Comparison of ENCODE assay signal across 8 mouse cellular contexts in genomic region chr4:133672845-133673647, GRCm38 (mm10). TPM values are rescaled to one million over a fixed set of nuclear protein-coding genes. Genes with fewer than 3 reads are reported as not detected.
DNase-seq lines count a peak whose midpoint lies in the region; TF ChIP-seq lines count a peak whose summit lies in the region.

No protein-coding gene starts in this region.

- 1% methylated on average over 24 of the region's 24 CpGs for WGBS in heart, adult 2 months

- intact Hi-C loops in left cerebral cortex, postnatal 14 days (cut with DNase I): loop anchor here (1.0 kb wide), 1 partner anchor 140 kb away; no protein-coding TSS in a partner anchor
- intact Hi-C loops in left cerebral cortex, postnatal 4 days (cut with DNase I): loop anchor here (5.0 kb wide), 1 partner anchor 139 kb away; no protein-coding TSS in a partner anchor
- intact Hi-C loops in heart, adult 2 months (cut with DNase I): loop anchor here (1.0 kb wide), 3 partner anchors 34 to 140 kb away; no protein-coding TSS in a partner anchor

- no peaks in the 10 kb centered on the region for H3K27me3 ChIP-seq in heart, adult 2 months (ENCODE audit: control insufficient read depth, insufficient read depth, low read length)
- no peaks in the 10 kb centered on the region for H3K27me3 ChIP-seq in splenic B cell, adult 2 months (ENCODE audit: control insufficient read depth, insufficient read depth, low read length, poor library complexity, severe bottlenecking)

- H3K36me3 ChIP-seq in heart, adult 2 months (ENCODE audit: control insufficient read depth, insufficient read depth, low read length): peaks cover 2% of the 10 kb centered on the region; the same call in 1 of the 2 replicates
- peaks cover 3% of the 10 kb centered on the region; the same call in 1 of the 2 replicates for H3K36me3 ChIP-seq in splenic B cell, adult 2 months (ENCODE audit: control insufficient read depth, insufficient read depth, low read length, poor library complexity, severe bottlenecking)

- TF ChIP-seq EP300 in heart, adult 2 months (IDR thresholded peaks at IDR 0.05; ENCODE audit: insufficient read depth, low read depth, low read length): 0 out of 2 replicates have a peak, but pooled peaks have one; percentile 47

- H3K4me3 ChIP-seq in bone marrow macrophage, adult 2 months (ENCODE audit: insufficient read depth, low read length): peak overlapping the region; percentile 62
- peak overlapping the region; percentile 95 for H3K4me3 ChIP-seq in heart, adult 2 months

- H3K9ac ChIP-seq in heart, adult 2 months (ENCODE audit: low read depth, low read length): peak overlapping the region; percentile 85

- H3K79me2 ChIP-seq in heart, adult 2 months (replicated peaks; ENCODE audit: control insufficient read depth, insufficient read depth, low read length): no peaks in the 10 kb centered on the region

- H3K4me1 ChIP-seq in bone marrow macrophage, adult 2 months (ENCODE audit: control insufficient read depth, insufficient read depth, low read length): peaks cover 32% of the 10 kb centered on the region
- H3K4me1 ChIP-seq in heart, adult 2 months (ENCODE audit: control insufficient read depth, insufficient read depth, low read length): peaks cover 10% of the 10 kb centered on the region

- H3K27ac ChIP-seq in bone marrow macrophage, adult 2 months (ENCODE audit: insufficient read depth, low read depth, low read length): peak overlapping the region; percentile 100
- peak overlapping the region; percentile 100 for H3K27ac ChIP-seq in heart, adult 2 months

- TF ChIP-seq POLR2A in bone marrow macrophage, adult 2 months (IDR thresholded peaks at IDR 0.05; ENCODE audit: borderline replicate concordance, low read depth, low read length): no peak
- TF ChIP-seq POLR2A in heart, adult 2 months (IDR thresholded peaks at IDR 0.05; ENCODE audit: insufficient read depth, low read depth, low read length): peak; percentile 67

- no peak for TF ChIP-seq CTCF in bone marrow macrophage, adult 2 months (IDR thresholded peaks at IDR 0.05; ENCODE audit: low read depth, low read length)
- TF ChIP-seq CTCF in heart, adult 2 months (IDR thresholded peaks at IDR 0.05): no peak

- peak; percentile 30 to 51 for DNase-seq in left cerebral cortex, postnatal 14 days (ENCODE audit: low spot score in 2 of 2)
- no peak for DNase-seq in left cerebral cortex, postnatal 4 days
- peak; percentile 62 to 69 for DNase-seq in heart, adult 2 months
- peak; percentile 75 for DNase-seq in kidney, adult 9 months
- DNase-seq in lung, postnatal 14 days: peak; percentile 48
- DNase-seq in splenic B cell, adult 2 months (ENCODE audit: low read depth, low spot score): peak; percentile 74
- no peak for DNase-seq in right cerebral cortex, postnatal 14 days

RNA-seq across cellular contexts. Expression of gene Pigv, which starts 0.6 kb away (rescaled TPM):
- total RNA-seq in left cerebral cortex, postnatal 14 days (2021): 1 to 10 TPM; 6.2 TPM
- total RNA-seq in left cerebral cortex, postnatal 4 days (2021): 10 to 100 TPM; 11.5 to 12.8 TPM
- 15.5 and 16.6 TPM in 2 replicates for polyA plus RNA-seq in bone marrow macrophage, adult 2 months (2012; ENCODE audit: insufficient read depth, insufficient read length, missing spikeins)
- 10 to 100 TPM; 11.7 to 12.1 TPM for total RNA-seq in heart, adult 2 months (2021)
- polyA plus RNA-seq in heart, adult 2 months (2012; rRNA removed): 9.5 and 11.7 TPM in 2 replicates

RNA-seq across cellular contexts. Expression of gene Zdhhc18, which starts 23.1 kb away (rescaled TPM):
- 10 to 100 TPM; 29.3 to 32.9 TPM for total RNA-seq in left cerebral cortex, postnatal 14 days (2021)
- 10 to 100 TPM; 37.1 to 37.8 TPM for total RNA-seq in left cerebral cortex, postnatal 4 days (2021)
- 19.4 and 27.4 TPM in 2 replicates for polyA plus RNA-seq in bone marrow macrophage, adult 2 months (2012; ENCODE audit: insufficient read depth, insufficient read length, missing spikeins)
- 10 to 100 TPM; 21.3 to 27.7 TPM for total RNA-seq in heart, adult 2 months (2021)
- 37.3 and 40.1 TPM in 2 replicates for polyA plus RNA-seq in heart, adult 2 months (2012; rRNA removed)

Comparison
In these comparisons a context has a peak if more than half of its experiments do, and no peak if none do; other contexts are left out.
1. DNase-seq: peak in left cerebral cortex, postnatal 14 days (2 of 2), heart, adult 2 months (2 of 2), kidney, adult 9 months (single experiment), lung, postnatal 14 days (single experiment) and splenic B cell, adult 2 months (single experiment); none in left cerebral cortex, postnatal 4 days (single experiment) and right cerebral cortex, postnatal 14 days (single experiment).